Mouse (Mus musculus): ENCODE measurements around the gene Acvr1b.

The Acvr1b gene

GRCm38 (mm10) chr15:101175131-101175460 lies 1.2 kb downstream of the Acvr1b start:
- no peak for DNase-seq (ENCODE audit: low spot score)

GRCm38 (mm10) chr15:101175613-101176283 lies 1.9 kb downstream of the Acvr1b start:
- no peak for DNase-seq (ENCODE audit: low spot score)

GRCm38 (mm10) chr15:101176284-101176680 lies 2.4 kb downstream of the Acvr1b start:
- DNase-seq (ENCODE audit: low spot score) = peak; percentile 73

GRCm38 (mm10) chr15:101176795-101177691 lies 3.2 kb downstream of the Acvr1b start:
- DNase-seq (ENCODE audit: low spot score) = no peak

- DNase-seq (ENCODE audit: low spot score) = no peak
These were observed 6.7 kb downstream of the Acvr1b start for GRCm38 (mm10) chr15:101180363-101181105.

- no peak for DNase-seq (ENCODE audit: low spot score)
These were observed 7.2 kb downstream of the Acvr1b start for GRCm38 (mm10) chr15:101181106-101181466.

GRCm38 (mm10) chr15:101181500-101181899 lies 7.6 kb downstream of the Acvr1b start:
- peak; percentile 80 for DNase-seq (ENCODE audit: low spot score)

- DNase-seq (ENCODE audit: low spot score) = peak; percentile 79
These were observed 8.8 kb downstream of the Acvr1b start for GRCm38 (mm10) chr15:101182676-101183075.

- DNase-seq (ENCODE audit: low spot score) = no peak
These were observed 10.4 kb downstream of the Acvr1b start for GRCm38 (mm10) chr15:101184300-101184699.

- DNase-seq (ENCODE audit: low spot score) = no peak
These were observed 11.7 kb downstream of the Acvr1b start for GRCm38 (mm10) chr15:101185549-101185948.

GRCm38 (mm10) chr15:101187907-101188306 lies 14.0 kb downstream of the Acvr1b start:
- DNase-seq (ENCODE audit: low spot score) = no peak

- DNase-seq (ENCODE audit: low spot score) = no peak
These were observed 16.3 kb downstream of the Acvr1b start for GRCm38 (mm10) chr15:101189981-101190761.

GRCm38 (mm10) chr15:101190762-101191150 lies 16.9 kb downstream of the Acvr1b start:
- DNase-seq (ENCODE audit: low spot score) = no peak

GRCm38 (mm10) chr15:101191459-101192259 lies 17.8 kb downstream of the Acvr1b start:
- peak; percentile 96 for DNase-seq (ENCODE audit: low spot score)

- no peak for DNase-seq (ENCODE audit: low spot score)
These were observed 18.4 kb downstream of the Acvr1b start for GRCm38 (mm10) chr15:101192260-101192640.

GRCm38 (mm10) chr15:101192651-101193050 lies 18.8 kb downstream of the Acvr1b start:
- no peak for DNase-seq (ENCODE audit: low spot score)

- DNase-seq (ENCODE audit: low spot score) = no peak
These were observed 20.1 kb downstream of the Acvr1b start for GRCm38 (mm10) chr15:101193971-101194370.

- no peak for DNase-seq (ENCODE audit: low spot score)
These were observed 21.3 kb downstream of the Acvr1b start for GRCm38 (mm10) chr15:101194951-101195823.

GRCm38 (mm10) chr15:101196079-101196795 lies 22.4 kb downstream of the Acvr1b start:
- DNase-seq (ENCODE audit: low spot score) = no peak

Data from adipocyte (in vitro differentiated cells).